Mouse (Mus musculus) gastrocnemius, adult 18-20 months (tissue): ENCODE measurements around the gene Mrpl17. TPM values are rescaled to one million over a fixed set of nuclear protein-coding genes. Genes with fewer than 3 reads are reported as not detected.

ENCODE experiments used
- DNase-seq: peaks from one replicate; pipeline ENCODE4 v3.0.0; 2021; ENCODE audit warnings: low spot score
- total RNA-seq, 2 experiments: library from RNA; stranded (reverse); gene quantifications; 2 replicates each; pipeline ENCODE4 v1.2.3; 2021

The Mrpl17 gene
- total RNA-seq, 2 experiments from 2014 or later: 103 to 104 TPM

GRCm38 (mm10) chr7:105786506-105787284, 24.2 kb downstream of the Mrpl17 start:
- DNase-seq: no peak

GRCm38 (mm10) chr7:105784556-105784955, 26.3 kb downstream of the Mrpl17 start:
- no peak for DNase-seq

GRCm38 (mm10) chr7:105783861-105784260, 27.0 kb downstream of the Mrpl17 start:
- no peak for DNase-seq

GRCm38 (mm10) chr7:105778553-105779265, 32.2 kb downstream of the Mrpl17 start:
- no peak for DNase-seq

GRCm38 (mm10) chr7:105777797-105778552, 32.9 kb downstream of the Mrpl17 start:
- DNase-seq: peak; percentile 74

GRCm38 (mm10) chr7:105777316-105777715, 33.6 kb downstream of the Mrpl17 start:
- DNase-seq: no peak

GRCm38 (mm10) chr7:105776026-105776425, 34.9 kb downstream of the Mrpl17 start:
- DNase-seq: no peak

- DNase-seq: no peak
Observed at GRCm38 (mm10) chr7:105774661-105775060, 36.2 kb downstream of the Mrpl17 start.

- DNase-seq: no peak
Observed at GRCm38 (mm10) chr7:105773041-105773440, 37.9 kb downstream of the Mrpl17 start.

GRCm38 (mm10) chr7:105772331-105772730, 38.6 kb downstream of the Mrpl17 start:
- no peak for DNase-seq

GRCm38 (mm10) chr7:105769959-105770358, 40.9 kb downstream of the Mrpl17 start:
- peak; percentile 61 for DNase-seq

GRCm38 (mm10) chr7:105767729-105768165, 43.2 kb downstream of the Mrpl17 start:
- DNase-seq: no peak

GRCm38 (mm10) chr7:105764331-105764730, 46.6 kb downstream of the Mrpl17 start:
- no peak for DNase-seq

GRCm38 (mm10) chr7:105762517-105763270, 48.2 kb downstream of the Mrpl17 start:
- no peak for DNase-seq

GRCm38 (mm10) chr7:105761813-105762484, 49.0 kb downstream of the Mrpl17 start:
- DNase-seq: no peak

- DNase-seq: no peak
Observed at GRCm38 (mm10) chr7:105753281-105753680, 57.6 kb downstream of the Mrpl17 start.
